Mouse (Mus musculus) lung, embryonic 15.5 days (tissue): Measurements from ENCODE around the gene Cad. TPM values are rescaled to one million over a fixed set of nuclear protein-coding genes. Genes with fewer than 3 reads are reported as not detected.
"Not testable (repeated sequence)": the region's sequence is repeated elsewhere in the genome, so short reads cannot be mapped to it uniquely, and the experiment has no call there.

Experiments used
- ATAC-seq: fragments of 200-750 bp; cut with Nextera tagmentation; 2 replicates; pipeline ENCODE4 v1.8.0; 2017; ENCODE audit warnings: moderate number of reproducible peaks, borderline replicate concordance; ENCODE audit not compliant: low FRiP score, low TSS enrichment; ENCODE audit errors: extremely low read depth
- H3K27ac ChIP-seq: fragments of 300-500 bp; sonication (generic); 2 replicates; pipeline ENCODE4 v1.5.1; 2015; ENCODE audit warnings: moderate library complexity, mild to moderate bottlenecking, inconsistent platforms
- H3K27me3 ChIP-seq: fragments of 300-500 bp; sonication (generic); 2 replicates; pipeline ENCODE4 v1.6.1; 2015; ENCODE audit warnings: inconsistent platforms
- H3K36me3 ChIP-seq: fragments of 300-500 bp; sonication (generic); 2 replicates; pipeline ENCODE4 v1.6.1; 2015; ENCODE audit warnings: inconsistent platforms
- H3K4me1 ChIP-seq: fragments of 300-500 bp; sonication (generic); 2 replicates; pipeline ENCODE4 v1.6.1; 2015; ENCODE audit warnings: inconsistent platforms
- H3K4me2 ChIP-seq: fragments of 300-500 bp; sonication (generic); 2 replicates; pipeline ENCODE4 v1.6.1; 2015; ENCODE audit warnings: inconsistent platforms, mild to moderate bottlenecking, moderate library complexity
- H3K4me3 ChIP-seq: fragments of 300-500 bp; sonication (generic); 2 replicates; pipeline ENCODE4 v1.5.1; 2015; ENCODE audit warnings: mild to moderate bottlenecking, inconsistent platforms
- H3K9ac ChIP-seq: fragments of 300-500 bp; sonication (generic); 2 replicates; pipeline ENCODE4 v1.6.1; 2015; ENCODE audit warnings: inconsistent platforms
- H3K9me3 ChIP-seq: fragments of 300-500 bp; sonication (generic); 2 replicates; pipeline ENCODE4 v1.6.1; 2016; ENCODE audit warnings: inconsistent platforms
- WGBS: fragments of 180-500 bp; shearing (Covaris S2); methylation state at CpG from one replicate; pipeline ENCODE4 v1.1.7; 2015; 5-methylcytosine and 5-hydroxymethylcytosine counted together
- polyA plus RNA-seq: library from polyadenylated mRNA; unstranded; fragments of >200 nt; fragmentation: Nextera tagmentation; extraction: Ambion mirVana; gene quantifications from 2 replicates; pipeline ENCODE4 v1.2.1, GENCODE M21; 2015

Gene Cad
- polyA plus RNA-seq, 1 experiment from 2014 or later, result 27.5 TPM

DNA sequence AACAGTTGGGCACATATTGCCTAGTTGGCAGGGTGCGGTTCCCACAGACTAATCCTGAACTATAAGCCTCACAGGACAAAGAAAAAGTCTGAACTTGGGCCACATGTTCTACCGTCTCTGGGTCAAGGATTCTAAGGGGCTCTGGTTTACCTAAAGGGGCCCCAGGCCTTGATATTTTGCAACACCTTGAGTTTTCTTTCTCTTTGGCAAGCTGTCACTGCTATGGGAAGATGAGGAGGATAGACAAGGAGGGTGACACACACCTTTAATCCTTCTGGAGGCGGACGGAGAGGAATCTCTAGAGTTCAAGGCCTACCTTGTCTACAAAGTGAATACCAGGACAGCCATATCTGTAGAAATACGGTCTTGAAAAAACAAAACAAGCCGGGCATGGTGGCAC is 8.2 kb upstream of the Cad start:
- Histone ChIP-seq H3K4me3 (no peak overlapping the region), H3K9ac (no peak overlapping the region), H3K36me3 (no peaks in the 10 kb centered on the region), H3K9me3 (no peaks in the 10 kb centered on the region), H3K27ac (no peak overlapping the region), H3K27me3 (no peaks in the 10 kb centered on the region), H3K4me2 (no peak overlapping the region), H3K4me1 (peaks cover 14% of the 10 kb centered on the region)
- 91% methylated on average over 6 of the region's 6 CpGs for WGBS
- no peak for ATAC-seq

DNA sequence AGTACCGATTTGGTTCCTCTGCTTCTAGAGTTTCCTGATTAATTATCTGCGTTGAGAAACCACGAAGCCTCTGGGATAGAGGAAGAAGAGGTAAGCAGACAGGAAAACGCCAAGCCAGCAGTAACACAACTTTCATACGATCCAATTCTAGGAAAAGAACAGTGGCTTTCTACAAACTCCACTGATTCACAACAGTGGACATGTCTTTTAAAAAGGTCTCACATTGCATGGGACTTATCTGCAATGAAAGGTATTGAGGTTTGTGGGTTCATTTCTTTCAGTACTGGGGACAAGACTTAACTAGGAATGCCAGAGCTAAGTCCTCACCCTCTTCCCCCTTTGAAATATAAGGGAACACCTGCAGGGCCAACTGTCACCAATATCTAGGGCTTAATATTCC is 7.5 kb upstream of the Cad start:
- Histone ChIP-seq H3K27me3 (no peaks in the 10 kb centered on the region), H3K9ac (peak overlapping the region; percentile 95; the same call in 1 of the 2 replicates), H3K27ac (no peak overlapping the region), H3K9me3 (no peaks in the 10 kb centered on the region), H3K4me3 (peak overlapping the region; percentile 72; the same call in 1 of the 2 replicates), H3K4me1 (peaks cover 14% of the 10 kb centered on the region), H3K4me2 (peak overlapping the region; percentile 80), H3K36me3 (no peaks in the 10 kb centered on the region)
- no peak for ATAC-seq
- WGBS, result 69% methylated on average over 5 of the region's 5 CpGs

DNA sequence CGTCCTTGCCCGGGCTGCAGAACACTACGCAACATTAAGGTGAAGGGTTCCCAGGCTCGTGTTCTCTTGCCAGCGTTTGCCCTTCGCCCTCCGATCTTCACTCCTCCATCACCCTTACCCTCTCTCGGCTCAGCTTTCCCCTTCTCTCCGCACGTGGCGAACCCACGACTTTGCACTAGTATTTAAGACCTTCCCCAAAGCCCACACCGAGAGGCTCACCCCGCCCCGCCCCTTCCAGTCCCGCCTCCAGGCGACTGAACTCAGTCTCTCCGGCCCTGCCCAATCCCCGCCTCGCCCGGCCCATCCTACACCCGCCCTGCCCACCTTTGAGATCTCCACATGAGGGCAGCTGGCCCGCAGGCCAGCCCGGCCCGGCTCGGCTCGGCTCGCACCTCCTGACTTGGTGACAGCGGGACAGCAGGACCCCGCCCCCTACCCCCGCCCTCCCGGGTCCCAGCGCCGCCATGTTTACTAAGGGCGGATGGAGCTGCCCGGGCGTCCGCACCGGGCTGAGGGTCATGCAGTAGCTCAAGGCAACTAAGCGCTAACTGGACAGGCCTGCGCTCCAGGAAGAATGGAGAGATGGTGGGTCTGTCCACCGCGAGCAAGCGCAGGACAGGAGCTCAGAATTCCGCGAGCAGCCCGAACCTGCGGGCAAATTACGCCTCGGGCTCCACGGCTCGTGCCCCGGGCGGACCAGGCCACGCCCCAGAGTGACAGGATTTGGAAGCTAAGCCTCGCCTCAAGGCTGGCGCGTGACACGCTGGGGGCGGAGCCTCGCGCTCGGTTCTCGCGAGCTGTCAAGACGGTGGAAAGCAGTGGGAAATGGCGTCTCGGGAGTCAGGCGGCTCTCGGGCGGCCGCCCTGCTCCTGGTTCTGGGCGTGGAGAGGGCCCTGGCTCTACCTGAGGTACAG is 6.5 kb upstream of the Cad start, which contains the start of gene Atraid:
TSS of gene Atraid (plus strand) at position 465 of the 915 bp plus-strand sequence.
- Histone ChIP-seq H3K9me3 (no peaks in the 10 kb centered on the region), H3K9ac (peak within 1 kb of the TSS; percentile 95), H3K4me3 (peak within 1 kb of the TSS; percentile 72), H3K27me3 (no peaks in the 10 kb centered on the region), H3K36me3 (peaks cover 6% of the 10 kb centered on the region; the same call in 1 of the 2 replicates), H3K4me2 (peak within 1 kb of the TSS; percentile 80), H3K27ac (peak within 1 kb of the TSS; percentile 98), H3K4me1 (peaks cover 14% of the 10 kb centered on the region)
- ATAC-seq, result peak; percentile 98
- WGBS, result under 1% methylated on average over 72 of the region's 73 CpGs

DNA sequence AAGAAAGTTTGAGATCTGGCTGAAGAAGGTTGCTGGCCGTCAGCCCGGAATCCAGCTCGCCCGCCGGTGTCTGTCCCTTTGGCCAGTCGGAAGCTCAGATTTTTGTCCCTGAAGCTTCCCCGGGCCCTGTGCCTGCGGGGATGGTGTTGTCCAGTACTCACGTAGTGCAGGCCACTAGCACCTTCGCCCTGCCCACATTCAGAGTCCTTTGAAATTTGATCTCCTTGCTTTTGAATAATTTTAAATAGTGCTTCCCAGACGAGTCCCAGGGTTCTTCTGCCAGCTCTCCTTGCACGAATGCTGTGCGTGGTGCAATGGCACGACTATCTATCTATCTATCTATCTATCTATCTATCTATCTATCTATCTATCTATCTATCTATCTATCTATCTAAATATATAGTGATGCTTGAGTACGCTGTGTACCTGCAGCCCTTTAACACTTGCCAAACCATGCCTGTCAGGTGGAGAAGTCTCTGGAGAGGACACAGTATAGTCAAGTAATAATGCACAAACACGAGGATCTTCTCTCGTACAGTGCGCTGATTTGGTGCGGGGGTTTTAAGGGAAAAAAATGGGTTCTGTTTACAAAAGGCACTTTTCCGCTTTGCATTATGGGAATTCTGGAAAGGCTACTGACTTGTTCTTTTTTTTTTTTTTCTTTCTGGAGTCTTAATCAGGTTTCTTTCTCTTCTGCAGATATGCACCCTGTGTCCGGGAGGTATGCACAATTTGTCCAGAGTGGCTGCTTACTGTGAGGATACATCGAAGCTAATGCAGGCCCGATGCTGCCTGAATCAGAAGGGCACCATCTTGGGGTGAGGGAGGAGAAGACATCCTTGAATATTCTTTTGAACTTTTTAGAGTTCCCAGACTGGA is 5.6 kb upstream of the Cad start, which contains the start of gene Slc5a6:
TSS of gene Slc5a6 (minus strand) at position 162 of the 879 bp plus-strand sequence.
- Histone ChIP-seq H3K36me3 (peaks cover 8% of the 10 kb centered on the region; the same call in 1 of the 2 replicates), H3K4me3 (peak within 1 kb of the TSS; percentile 72), H3K27me3 (no peaks in the 10 kb centered on the region), H3K4me2 (peak within 1 kb of the TSS; percentile 80), H3K9me3 (no peaks in the 10 kb centered on the region), H3K27ac (peak within 1 kb of the TSS; percentile 98), H3K9ac (peak within 1 kb of the TSS; percentile 95), H3K4me1 (peaks cover 16% of the 10 kb centered on the region)
- ATAC-seq, result peak; percentile 44
- WGBS, result under 1% methylated on average over 23 of the region's 23 CpGs

DNA sequence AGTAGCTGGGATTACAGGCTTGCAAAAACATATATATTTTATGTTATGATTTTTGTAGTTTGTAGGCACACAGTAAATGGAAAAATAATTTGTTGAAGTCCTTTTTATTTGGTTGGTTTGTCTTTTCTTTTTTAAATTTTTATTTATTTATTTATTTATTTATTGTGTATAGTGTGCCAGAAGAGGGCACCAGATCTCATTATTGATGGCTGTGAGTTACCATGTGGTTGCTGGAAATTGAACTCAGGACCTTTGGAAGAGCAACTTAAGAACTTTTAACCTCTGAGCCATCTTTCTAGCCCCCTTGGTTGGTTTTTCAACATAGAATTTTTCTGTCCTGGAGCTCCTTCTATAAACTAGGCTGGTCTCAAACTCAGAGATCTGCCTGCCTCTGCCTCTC is 4.2 kb upstream of the Cad start:
- Histone ChIP-seq H3K27ac (no peak overlapping the region), H3K9ac (no peak overlapping the region), H3K4me2 (no peak overlapping the region), H3K27me3 (no peaks in the 10 kb centered on the region), H3K36me3 (peaks cover 8% of the 10 kb centered on the region; the same call in 1 of the 2 replicates), H3K9me3 (no peaks in the 10 kb centered on the region), H3K4me3 (no peak overlapping the region), H3K4me1 (peaks cover 21% of the 10 kb centered on the region)
- ATAC-seq, result no peak

DNA sequence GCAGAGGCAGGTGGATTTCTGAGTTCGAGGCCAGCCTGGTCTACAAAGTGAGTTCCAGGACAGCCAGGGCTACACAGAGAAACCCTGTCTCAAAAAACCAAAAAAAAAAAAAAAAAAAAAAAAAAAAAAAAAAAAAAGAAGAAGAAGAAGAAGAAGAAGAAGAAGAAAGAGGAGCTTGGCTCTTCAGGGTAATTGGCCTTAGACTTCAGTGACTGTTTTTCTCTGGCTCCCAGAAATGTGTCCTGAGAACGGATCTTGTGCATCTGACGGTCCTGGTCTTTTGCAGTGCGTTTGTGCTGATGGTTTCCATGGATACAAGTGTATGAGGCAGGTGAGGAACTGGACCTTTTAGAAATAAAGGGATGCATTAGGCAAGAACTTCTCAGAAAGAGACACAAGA is 852 bp upstream of the Cad start:
- not testable (repeated sequence) for H3K27me3 ChIP-seq, H3K27ac ChIP-seq, H3K9me3 ChIP-seq, ATAC-seq
- peak overlapping the region; percentile 72 for H3K4me3 ChIP-seq
- peak overlapping the region; percentile 97 for H3K4me2 ChIP-seq
- peaks cover 23% of the 10 kb centered on the region for H3K4me1 ChIP-seq
- H3K36me3 ChIP-seq, result peaks cover 13% of the 10 kb centered on the region; the same call in 1 of the 2 replicates
- 53% methylated on average over 4 of the region's 4 CpGs for WGBS
- peak overlapping the region; percentile 30 for H3K9ac ChIP-seq

DNA sequence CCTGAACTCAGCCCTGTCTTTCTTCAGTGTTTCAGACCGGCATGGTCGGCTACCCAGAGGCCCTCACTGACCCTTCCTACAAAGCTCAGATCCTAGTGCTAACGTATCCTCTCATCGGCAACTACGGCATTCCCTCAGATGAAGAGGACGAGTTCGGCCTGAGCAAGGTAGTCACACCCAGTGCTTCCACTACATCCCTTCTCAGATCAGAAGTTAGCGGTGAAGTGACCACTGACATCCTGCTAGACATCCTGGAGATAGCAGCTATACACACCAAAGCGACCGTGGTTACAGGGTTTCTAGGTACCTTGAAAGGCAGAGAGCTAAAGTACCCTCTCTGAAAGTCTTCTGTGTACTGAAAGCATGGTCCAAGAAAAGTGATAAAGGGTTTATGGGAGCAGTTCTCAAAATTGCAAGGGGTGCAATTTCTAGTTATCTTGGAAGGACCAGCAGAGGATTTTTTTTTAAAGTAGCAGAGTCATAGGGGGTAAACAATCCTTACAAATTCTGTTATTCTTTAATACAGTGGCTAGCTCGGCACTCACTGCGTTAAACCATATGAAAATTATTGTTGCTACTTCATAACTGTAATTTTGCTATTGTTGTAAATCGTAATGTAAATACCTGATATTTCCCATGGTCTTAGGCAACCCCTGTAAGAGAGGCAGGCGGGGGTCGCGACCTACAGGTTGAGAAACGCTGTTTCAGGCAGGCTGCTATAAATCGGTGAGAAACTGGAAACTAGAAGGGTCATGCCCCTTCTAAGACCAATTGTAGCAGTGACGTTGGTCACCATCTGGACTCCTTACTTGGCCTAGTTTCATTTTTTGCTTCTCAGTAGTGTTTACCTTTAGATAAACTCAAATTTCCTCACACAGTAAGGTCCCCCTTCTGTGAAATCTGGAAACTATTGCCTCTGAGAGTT is 898 bp downstream of the Cad start:
- H3K27ac ChIP-seq, result peak overlapping the region; percentile 73; the same call in 1 of the 2 replicates
- ATAC-seq, result no peak
- H3K36me3 ChIP-seq, result peaks cover 29% of the 10 kb centered on the region
- peaks cover 15% of the 10 kb centered on the region for H3K4me1 ChIP-seq
- H3K9ac ChIP-seq, result peak overlapping the region; percentile 89
- H3K9me3 ChIP-seq, result no peaks in the 10 kb centered on the region
- H3K4me3 ChIP-seq, result peak overlapping the region; percentile 72
- H3K4me2 ChIP-seq, result peak overlapping the region; percentile 97
- H3K27me3 ChIP-seq, result no peaks in the 10 kb centered on the region
- WGBS, result 13% methylated on average over 19 of the region's 19 CpGs

DNA sequence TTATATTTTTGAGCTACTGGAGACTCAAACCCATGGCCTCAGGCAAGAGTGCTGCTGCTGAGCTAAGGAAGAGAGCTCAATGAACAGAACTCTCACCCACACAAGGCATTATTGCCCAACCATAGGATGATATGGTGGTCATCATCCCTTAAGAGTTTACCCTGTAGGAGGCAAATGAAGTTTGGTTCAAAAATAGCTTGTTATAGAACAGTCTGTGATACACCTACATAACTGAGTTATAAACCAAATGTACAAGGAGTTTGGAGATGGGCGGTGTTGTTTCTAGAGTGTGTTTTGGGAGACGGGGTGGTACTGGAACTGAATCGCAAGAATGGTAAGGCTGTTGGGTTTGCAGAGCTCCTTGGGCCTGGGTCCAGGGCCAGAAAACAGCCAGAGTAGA is 15.2 kb downstream of the Cad start:
- H3K27ac ChIP-seq, result no peak overlapping the region
- no peaks in the 10 kb centered on the region for H3K4me1 ChIP-seq
- no peaks in the 10 kb centered on the region for H3K27me3 ChIP-seq
- no peak overlapping the region for H3K9ac ChIP-seq
- no peak for ATAC-seq
- H3K4me2 ChIP-seq, result no peak overlapping the region
- no peaks in the 10 kb centered on the region for H3K9me3 ChIP-seq
- no peak overlapping the region for H3K4me3 ChIP-seq
- H3K36me3 ChIP-seq, result peaks cover 93% of the 10 kb centered on the region
- 93% methylated on average over 3 of the region's 3 CpGs for WGBS

DNA sequence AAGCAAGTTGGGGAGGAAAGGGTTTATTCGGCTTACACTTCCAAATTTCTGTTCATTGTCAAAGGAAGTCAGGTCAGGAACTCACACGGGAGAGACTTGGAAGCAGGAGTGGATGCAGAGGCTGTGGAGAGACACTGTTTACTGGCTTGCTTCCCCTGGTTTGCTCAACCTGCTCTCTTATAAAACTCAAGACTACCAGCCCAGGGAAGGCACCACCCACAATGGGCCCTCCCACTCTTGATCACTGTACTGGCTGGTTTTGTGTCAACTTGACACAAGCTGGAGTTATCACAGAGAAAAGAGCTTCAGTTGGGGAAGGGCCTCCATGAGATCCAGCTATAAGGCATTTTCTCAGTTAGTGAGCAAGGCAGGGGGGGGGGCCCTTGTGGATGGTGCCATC is 16.5 kb downstream of the Cad start:
- no peak overlapping the region for H3K27ac ChIP-seq
- no peak overlapping the region for H3K4me2 ChIP-seq
- 78% methylated on average over 2 of the region's 2 CpGs for WGBS
- no peak overlapping the region for H3K9ac ChIP-seq
- H3K27me3 ChIP-seq, result no peaks in the 10 kb centered on the region
- H3K4me3 ChIP-seq, result no peak overlapping the region
- ATAC-seq, result no peak
- H3K36me3 ChIP-seq, result peaks cover 97% of the 10 kb centered on the region
- no peaks in the 10 kb centered on the region for H3K4me1 ChIP-seq
- H3K9me3 ChIP-seq, result no peaks in the 10 kb centered on the region

DNA sequence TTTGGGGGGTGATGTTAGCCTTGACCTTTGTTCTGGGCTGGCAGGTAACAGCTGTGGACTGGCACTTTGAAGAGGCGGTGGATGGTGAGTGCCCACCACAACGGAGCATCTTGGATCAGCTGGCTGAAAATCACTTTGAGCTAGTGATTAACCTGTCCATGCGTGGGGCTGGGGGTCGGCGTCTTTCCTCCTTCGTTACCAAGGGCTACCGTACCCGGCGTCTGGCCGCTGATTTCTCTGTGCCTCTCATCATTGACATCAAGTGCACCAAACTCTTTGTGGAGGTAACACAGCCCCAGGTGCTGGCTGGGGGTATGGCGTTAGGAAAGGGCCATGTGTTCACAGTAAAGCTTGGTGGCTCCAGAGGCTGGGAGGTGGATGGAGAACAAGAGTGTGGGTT is 17.2 kb downstream of the Cad start:
- no peaks in the 10 kb centered on the region for H3K27me3 ChIP-seq
- no peaks in the 10 kb centered on the region for H3K4me1 ChIP-seq
- no peak overlapping the region for H3K27ac ChIP-seq
- H3K4me3 ChIP-seq, result no peak overlapping the region
- WGBS, result 92% methylated on average over 11 of the region's 11 CpGs
- no peaks in the 10 kb centered on the region for H3K9me3 ChIP-seq
- peaks cover 97% of the 10 kb centered on the region for H3K36me3 ChIP-seq
- no peak overlapping the region for H3K4me2 ChIP-seq
- no peak overlapping the region for H3K9ac ChIP-seq
- no peak for ATAC-seq

DNA sequence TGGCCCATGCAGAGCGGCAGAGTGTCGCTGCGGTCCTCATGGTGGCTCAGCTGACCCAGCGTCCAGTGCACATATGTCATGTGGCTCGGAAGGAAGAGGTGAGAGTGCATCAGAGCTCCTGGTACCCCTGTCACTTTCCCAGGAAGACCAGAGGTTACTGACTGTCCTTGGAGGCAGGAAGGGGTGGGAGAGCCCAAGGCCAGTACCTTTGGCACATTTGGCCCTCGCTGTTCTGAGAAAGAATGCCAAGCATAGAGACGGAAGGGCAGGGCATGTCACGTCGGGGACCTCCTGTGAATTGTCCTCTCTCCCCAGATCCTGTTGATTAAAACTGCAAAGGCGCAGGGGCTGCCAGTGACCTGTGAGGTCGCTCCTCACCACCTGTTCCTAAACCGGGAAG is 18.6 kb downstream of the Cad start:
- no peak overlapping the region for H3K27ac ChIP-seq
- no peaks in the 10 kb centered on the region for H3K9me3 ChIP-seq
- H3K9ac ChIP-seq, result no peak overlapping the region
- 87% methylated on average over 12 of the region's 12 CpGs for WGBS
- no peak overlapping the region for H3K4me3 ChIP-seq
- peaks cover 94% of the 10 kb centered on the region for H3K36me3 ChIP-seq
- no peak for ATAC-seq
- no peaks in the 10 kb centered on the region for H3K4me1 ChIP-seq
- H3K4me2 ChIP-seq, result no peak overlapping the region
- no peaks in the 10 kb centered on the region for H3K27me3 ChIP-seq
